Mouse (Mus musculus): Measurements from ENCODE around the gene Trip11. TPM values are rescaled to one million over a fixed set of nuclear protein-coding genes. Genes with fewer than 3 reads are reported as not detected.

Gene Trip11
- polyA plus RNA-seq, 1 experiment from 2014 or later = 21.8 TPM

DNA sequence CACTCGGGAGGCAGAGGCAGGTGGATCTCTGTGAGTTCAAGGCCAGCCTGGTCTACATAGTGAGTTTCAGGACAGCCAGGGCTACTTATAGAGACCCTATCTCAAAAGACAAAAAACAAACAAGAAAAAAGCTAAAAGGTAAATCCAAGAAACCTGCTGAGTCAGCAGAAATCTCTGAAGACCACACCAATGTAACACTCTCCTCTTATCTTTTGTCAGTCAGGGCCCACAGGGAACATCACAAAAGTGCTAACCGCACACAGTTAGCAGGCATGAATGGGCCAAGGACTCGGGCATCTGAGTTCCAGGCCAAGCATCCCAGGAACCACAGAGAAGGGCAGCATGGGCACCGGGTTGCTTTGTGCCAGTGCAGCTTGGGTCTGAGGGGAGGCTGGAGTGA is 120.4 kb downstream of the Trip11 start:
- H3K9me3 ChIP-seq (ENCODE audit: control insufficient read depth, low read length) = no peaks in the 10 kb centered on the region
- H3K4me3 ChIP-seq (ENCODE audit: control insufficient read depth in 1 of 2, insufficient read depth in 1 of 2, low read depth in 1 of 2, low read length in 2 of 2) = no peak overlapping the region
- no peak overlapping the region for H3K27ac ChIP-seq (replicated peaks in 1 of 2; ENCODE audit: control insufficient read depth in 1 of 2, insufficient read depth in 1 of 2, low read depth in 2 of 2, low read length in 2 of 2)
- no peak for ATAC-seq (ENCODE audit: insufficient number of reproducible peaks, insufficient read depth, low FRiP score, low read depth)
- H3K27me3 ChIP-seq (ENCODE audit: control insufficient read depth, insufficient read depth, low read length) = no peaks in the 10 kb centered on the region
- no peaks in the 10 kb centered on the region for H3K4me1 ChIP-seq (ENCODE audit: control insufficient read depth in 2 of 2, insufficient read depth in 2 of 2, low read length in 2 of 2)
- H3K36me3 ChIP-seq (ENCODE audit: control insufficient read depth, insufficient read depth, low read length) = no peaks in the 10 kb centered on the region
- WGBS = 81% methylated on average over 4 of the region's 4 CpGs
- no peak overlapping the region for H3K4me2 ChIP-seq (ENCODE audit: low read length)
- H3K9ac ChIP-seq (ENCODE audit: low read length) = no peak overlapping the region

DNA sequence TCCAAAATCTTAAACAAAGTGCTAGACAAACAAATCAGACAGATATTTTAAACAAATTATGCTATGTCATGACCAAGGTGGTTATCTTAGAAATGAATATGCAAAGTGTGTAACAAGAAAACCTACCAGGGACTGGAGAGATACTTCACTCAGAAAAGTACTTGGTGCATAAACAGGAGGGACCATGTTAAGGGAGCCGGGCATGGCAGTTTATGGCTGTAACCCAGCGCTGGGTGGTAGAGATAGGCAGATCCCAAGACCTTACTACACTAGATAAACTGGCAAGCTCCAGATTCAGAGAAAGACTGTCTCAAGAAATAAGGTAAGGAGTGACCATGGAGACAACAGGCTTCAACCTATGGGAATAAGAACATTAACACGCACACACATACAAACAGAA is 123.3 kb downstream of the Trip11 start:
- Histone ChIP-seq H3K4me3 (ENCODE audit: control insufficient read depth in 1 of 2, insufficient read depth in 1 of 2, low read depth in 1 of 2, low read length in 2 of 2) (no peak overlapping the region), H3K4me1 (ENCODE audit: control insufficient read depth in 2 of 2, insufficient read depth in 2 of 2, low read length in 2 of 2) (no peaks in the 10 kb centered on the region), H3K27ac (replicated peaks in 1 of 2; ENCODE audit: control insufficient read depth in 1 of 2, insufficient read depth in 1 of 2, low read depth in 2 of 2, low read length in 2 of 2) (no peak overlapping the region), H3K4me2 (ENCODE audit: low read length) (no peak overlapping the region), H3K9me3 (ENCODE audit: control insufficient read depth, low read length) (no peaks in the 10 kb centered on the region), H3K27me3 (ENCODE audit: control insufficient read depth, insufficient read depth, low read length) (no peaks in the 10 kb centered on the region), H3K9ac (ENCODE audit: low read length) (no peak overlapping the region), H3K36me3 (ENCODE audit: control insufficient read depth, insufficient read depth, low read length) (no peaks in the 10 kb centered on the region)
- ATAC-seq (ENCODE audit: insufficient number of reproducible peaks, insufficient read depth, low FRiP score, low read depth) = no peak
- WGBS = 83% methylated on average over 3 of the region's 3 CpGs

DNA sequence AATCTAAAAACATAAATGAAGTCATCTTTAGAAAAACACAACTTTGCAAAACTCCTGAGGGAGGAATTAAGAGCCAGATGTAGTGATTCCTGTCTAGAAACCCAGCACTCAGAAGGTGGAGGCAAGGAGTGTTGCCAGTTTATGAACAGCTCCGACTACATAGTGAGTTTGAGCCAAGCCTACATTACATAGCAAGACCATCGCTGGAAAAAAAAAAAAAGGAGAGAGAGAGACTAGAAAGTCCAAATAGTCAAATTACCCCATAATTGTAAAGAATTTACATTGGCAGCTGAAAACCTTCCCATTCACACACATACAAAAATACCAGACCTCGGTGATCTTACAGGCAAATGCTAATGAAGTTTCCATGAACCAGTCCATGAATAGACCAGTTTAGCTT is 123.8 kb downstream of the Trip11 start:
- Histone ChIP-seq H3K9me3 (ENCODE audit: control insufficient read depth, low read length) (no peaks in the 10 kb centered on the region), H3K9ac (ENCODE audit: low read length) (no peak overlapping the region), H3K4me1 (ENCODE audit: control insufficient read depth in 2 of 2, insufficient read depth in 2 of 2, low read length in 2 of 2) (no peaks in the 10 kb centered on the region), H3K4me2 (ENCODE audit: low read length) (no peak overlapping the region), H3K36me3 (ENCODE audit: control insufficient read depth, insufficient read depth, low read length) (no peaks in the 10 kb centered on the region), H3K27ac (replicated peaks in 1 of 2; ENCODE audit: control insufficient read depth in 1 of 2, insufficient read depth in 1 of 2, low read depth in 2 of 2, low read length in 2 of 2) (no peak overlapping the region), H3K4me3 (ENCODE audit: control insufficient read depth in 1 of 2, insufficient read depth in 1 of 2, low read depth in 1 of 2, low read length in 2 of 2) (no peak overlapping the region), H3K27me3 (ENCODE audit: control insufficient read depth, insufficient read depth, low read length) (no peaks in the 10 kb centered on the region)
- no peak for ATAC-seq (ENCODE audit: insufficient number of reproducible peaks, insufficient read depth, low FRiP score, low read depth)
- WGBS = 78% methylated on average over 3 of the region's 3 CpGs

Other genes starting within 250 kb of the Trip11 start
- 0.32 and 0.38 TPM in 2 replicates for gene Tc2n, start 194.7 kb downstream of the Trip11 start, polyA plus RNA-seq (2014; fragmentation: Nextera tagmentation; extraction: Ambion mirVana)
- gene Fbln5, start 94.2 kb downstream of the Trip11 start, polyA plus RNA-seq (2014; fragmentation: Nextera tagmentation; extraction: Ambion mirVana) = 108 and 152 TPM in 2 replicates
- gene Atxn3, start 45.0 kb upstream of the Trip11 start, polyA plus RNA-seq (2014; fragmentation: Nextera tagmentation; extraction: Ambion mirVana) = 8.8 and 10.2 TPM in 2 replicates
- 21.5 and 23.2 TPM in 2 replicates for gene Cpsf2, start 62.7 kb upstream of the Trip11 start, polyA plus RNA-seq (2014; fragmentation: Nextera tagmentation; extraction: Ambion mirVana)
- gene Slc24a4, start 215.5 kb upstream of the Trip11 start, polyA plus RNA-seq (2014; fragmentation: Nextera tagmentation; extraction: Ambion mirVana) = 2.7 and 3.1 TPM in 2 replicates

Data from heart, embryonic 14.5 days (tissue).